Mouse (Mus musculus): ENCODE results near the gene Gpr141. TPM values are rescaled to one million over a fixed set of nuclear protein-coding genes. Genes with fewer than 3 reads are reported as not detected.
"Not testable (repeated sequence)": the region's sequence is repeated elsewhere in the genome, so short reads cannot be mapped to it uniquely, and the experiment has no call there.

Gpr141 gene
- total RNA-seq, 2 experiments from 2014 or later = not detected

DNA sequence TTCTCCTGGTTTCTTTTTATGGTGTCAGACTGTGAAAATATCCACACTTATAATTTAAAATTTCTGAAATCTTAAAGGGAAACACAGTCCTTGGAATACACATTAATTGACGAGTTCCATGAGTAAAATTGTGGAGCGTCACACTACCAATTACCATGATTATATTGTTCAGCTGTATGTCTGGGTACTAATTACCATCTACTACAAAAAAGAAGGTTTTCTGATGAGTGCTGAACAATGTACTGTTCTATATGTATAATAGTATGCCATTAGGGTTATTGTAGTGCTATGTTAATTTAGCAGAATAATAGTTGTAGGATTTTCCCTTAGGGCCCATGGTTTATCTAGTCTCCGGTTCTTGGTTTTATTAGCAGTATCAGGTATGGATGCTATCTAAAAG lies 29.1 kb downstream of the Gpr141 start:
- Histone ChIP-seq H3K27ac (no peak overlapping the region), H3K4me3 (no peak overlapping the region)
- TF ChIP-seq CTCF (IDR thresholded peaks at IDR 0.05) = no peak
- DNase-seq (ENCODE audit: extremely low spot score in 1 of 2, low spot score in 2 of 2) = no peak
- intact Hi-C loops (cut with DNase I) = no loop called here

DNA sequence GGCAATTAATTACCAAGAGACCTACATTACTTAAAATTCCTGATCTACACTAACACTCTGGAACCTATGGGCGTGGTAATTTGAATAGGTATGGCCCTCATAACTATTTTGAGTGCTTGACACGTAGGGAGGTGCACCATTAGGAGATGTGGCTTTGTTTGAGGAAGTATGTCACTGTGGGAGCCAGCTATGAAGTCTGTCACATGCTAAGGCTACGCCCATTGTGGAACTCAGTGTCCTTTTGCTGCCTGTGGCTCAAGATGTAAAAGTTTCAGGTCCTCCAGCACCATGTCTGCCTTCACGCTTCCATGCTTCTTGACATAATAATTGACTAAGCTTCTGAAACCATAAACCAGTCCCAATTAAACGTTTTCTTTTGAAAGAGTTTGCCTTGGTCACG lies 29.6 kb downstream of the Gpr141 start:
- no peak overlapping the region for H3K27ac ChIP-seq
- no peak for TF ChIP-seq CTCF (IDR thresholded peaks at IDR 0.05)
- intact Hi-C loops (cut with DNase I) = no loop called here
- DNase-seq (ENCODE audit: extremely low spot score in 1 of 2, low spot score in 2 of 2) = no peak
- no peak overlapping the region for H3K4me3 ChIP-seq

DNA sequence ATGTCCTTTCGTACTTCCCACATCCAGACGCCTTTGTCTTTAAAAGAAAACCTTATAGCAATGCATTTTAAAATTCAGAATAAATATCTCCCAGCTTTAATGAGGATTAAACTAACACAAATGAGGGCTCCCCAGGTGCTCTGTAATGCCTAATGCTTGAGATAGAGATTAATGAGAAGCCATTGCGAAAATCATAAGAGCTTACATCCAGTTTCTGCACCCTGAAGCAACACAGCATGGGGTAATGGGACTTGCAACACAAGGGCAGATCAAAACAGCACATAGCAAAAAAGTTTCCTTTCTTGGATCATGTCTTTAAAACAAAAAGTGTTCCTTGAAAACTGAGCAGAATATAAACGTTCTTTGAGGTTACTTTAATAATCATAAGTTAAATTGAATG lies 30.3 kb downstream of the Gpr141 start:
- H3K27ac ChIP-seq = no peak overlapping the region
- intact Hi-C loops (cut with DNase I) = no loop called here
- no peak overlapping the region for H3K4me3 ChIP-seq
- DNase-seq (ENCODE audit: extremely low spot score in 1 of 2, low spot score in 2 of 2) = no peak
- TF ChIP-seq CTCF (IDR thresholded peaks at IDR 0.05) = no peak

DNA sequence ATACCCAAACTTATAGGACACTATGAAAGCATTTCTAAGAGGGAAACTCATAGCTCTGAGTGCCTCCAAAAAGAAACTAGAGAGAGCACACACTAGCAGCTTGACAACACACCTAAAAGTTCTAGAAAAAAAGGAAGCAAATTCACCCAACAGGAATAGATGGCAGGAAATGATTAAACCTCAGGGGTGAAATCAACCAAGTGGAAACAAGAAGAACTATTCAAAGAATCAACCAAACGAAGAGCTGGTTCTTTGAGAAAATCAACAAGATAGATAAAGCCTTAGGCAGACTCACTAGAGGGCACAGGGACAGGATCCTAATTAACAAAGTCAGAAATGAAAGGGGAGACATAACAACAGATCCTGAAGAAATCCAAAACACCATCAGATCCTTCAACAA lies 36.1 kb downstream of the Gpr141 start:
- intact Hi-C loops (cut with DNase I); H3K27ac ChIP-seq; DNase-seq (ENCODE audit: extremely low spot score in 1 of 2, low spot score in 2 of 2); H3K4me3 ChIP-seq: not testable (repeated sequence)

DNA sequence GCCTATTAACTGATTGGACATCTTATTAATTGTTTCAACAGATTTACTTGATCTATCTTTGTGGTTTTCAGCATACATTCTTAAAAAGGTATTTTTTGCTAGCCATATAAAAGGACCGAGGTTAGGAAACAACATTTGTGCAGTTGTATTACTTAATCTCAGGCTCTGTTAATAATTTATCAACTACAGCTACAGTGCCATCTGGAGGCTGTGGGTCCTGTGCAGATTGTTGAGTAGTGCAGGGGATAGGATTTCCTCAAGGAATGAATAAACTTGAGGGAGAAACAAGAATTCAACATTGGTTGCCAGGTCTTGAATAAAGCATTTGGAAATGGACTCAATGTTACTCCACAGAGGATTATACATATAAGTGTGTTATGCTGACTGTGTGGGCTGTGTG lies 53.9 kb downstream of the Gpr141 start:
- no peak; the same call in 1 of the 2 replicates for TF ChIP-seq CTCF (IDR thresholded peaks at IDR 0.05)
- no peak for DNase-seq (ENCODE audit: extremely low spot score in 1 of 2, low spot score in 2 of 2)
- H3K27ac ChIP-seq = no peak overlapping the region
- no peak overlapping the region for H3K4me3 ChIP-seq
- intact Hi-C loops (cut with DNase I) = no loop called here

DNA sequence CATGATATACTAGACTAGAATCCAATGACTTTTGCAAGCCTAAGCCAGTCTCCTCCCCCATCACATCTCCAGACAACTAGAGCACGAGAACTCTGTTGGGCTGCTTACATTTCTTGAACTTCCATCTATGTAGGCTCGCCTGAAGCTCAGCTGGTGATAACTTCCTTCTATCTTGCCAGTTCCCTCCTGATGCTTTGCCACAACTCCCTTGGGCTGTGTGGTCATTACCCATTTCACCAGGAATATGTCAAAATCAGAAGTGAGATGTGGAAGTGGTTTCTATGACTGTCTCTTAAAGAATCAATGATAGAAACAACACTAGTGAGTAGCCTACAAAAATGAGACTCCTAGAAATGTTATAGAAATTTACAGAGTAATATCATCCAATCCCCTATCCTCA lies 56.9 kb downstream of the Gpr141 start:
- TF ChIP-seq CTCF (IDR thresholded peaks at IDR 0.05) = no peak
- DNase-seq (ENCODE audit: extremely low spot score in 1 of 2, low spot score in 2 of 2) = no peak
- no peak overlapping the region for H3K4me3 ChIP-seq
- H3K27ac ChIP-seq = no peak overlapping the region
- intact Hi-C loops (cut with DNase I) = no loop called here

DNA sequence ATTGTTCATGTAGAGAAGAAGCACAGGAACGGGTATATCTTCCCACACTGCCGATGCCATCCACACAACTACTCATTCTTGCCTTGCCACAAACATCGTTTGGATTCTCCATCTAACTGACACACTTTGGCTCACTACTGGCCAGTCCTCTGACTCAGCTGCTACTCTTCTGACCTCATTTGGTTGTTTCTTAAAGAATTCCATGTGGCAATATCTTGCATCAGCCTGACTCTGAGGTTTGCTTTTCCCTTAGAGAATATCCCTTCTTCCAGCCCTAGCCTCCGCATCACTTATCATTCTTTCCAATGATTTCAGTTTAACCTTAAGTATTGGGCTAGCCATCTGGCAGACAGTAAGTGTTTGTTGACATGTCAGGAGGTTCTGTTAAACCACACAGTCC lies 59.8 kb downstream of the Gpr141 start:
- intact Hi-C loops (cut with DNase I) = no loop called here
- Histone ChIP-seq H3K4me3 (no peak overlapping the region), H3K27ac (no peak overlapping the region)
- no peak for DNase-seq (ENCODE audit: extremely low spot score in 1 of 2, low spot score in 2 of 2)
- TF ChIP-seq CTCF (IDR thresholded peaks at IDR 0.05) = no peak

DNA sequence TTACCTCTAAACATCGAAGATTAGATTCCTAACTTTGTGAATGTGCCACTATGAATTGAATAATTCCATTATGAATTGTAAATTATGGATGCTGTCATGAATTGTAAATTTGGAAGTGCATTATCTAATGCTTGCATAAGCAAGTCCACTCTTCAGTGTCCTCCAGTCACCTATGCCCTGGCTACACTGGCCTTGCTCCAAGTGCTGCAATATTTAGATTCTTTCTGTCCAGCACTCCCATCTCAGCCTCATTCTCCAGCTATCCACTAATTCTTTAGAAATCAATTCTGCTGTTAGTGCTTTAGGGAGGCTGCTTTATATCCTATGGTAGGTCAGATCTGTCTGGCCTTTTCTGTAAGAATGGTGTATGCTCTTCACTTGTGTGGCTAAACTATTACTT lies 60.8 kb downstream of the Gpr141 start:
- no peak for DNase-seq (ENCODE audit: extremely low spot score in 1 of 2, low spot score in 2 of 2)
- TF ChIP-seq CTCF (IDR thresholded peaks at IDR 0.05) = no peak
- no peak overlapping the region for H3K27ac ChIP-seq
- intact Hi-C loops (cut with DNase I) = no loop called here
- H3K4me3 ChIP-seq = no peak overlapping the region

DNA sequence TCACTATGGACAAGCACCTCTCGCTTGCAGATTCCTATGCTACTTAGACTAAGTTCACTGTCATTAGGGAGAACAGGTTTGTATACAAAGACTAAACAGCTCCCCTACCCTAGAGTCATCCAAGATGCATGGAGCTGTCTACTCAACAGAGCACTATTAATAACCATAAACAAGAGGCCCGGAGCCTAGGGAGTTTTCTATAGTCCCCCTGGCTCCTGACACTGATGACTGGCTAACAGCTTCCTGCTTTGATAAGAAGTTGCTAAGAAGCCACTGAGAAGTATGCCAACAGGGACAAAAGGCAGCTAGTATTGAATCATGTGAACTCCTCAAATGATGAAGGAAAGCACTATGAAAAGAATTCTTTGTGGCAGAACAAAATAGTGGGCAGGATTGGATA lies 78.3 kb downstream of the Gpr141 start:
- Histone ChIP-seq H3K4me3 (no peak overlapping the region), H3K27ac (no peak overlapping the region)
- intact Hi-C loops (cut with DNase I) = no loop called here
- no peak for TF ChIP-seq CTCF (IDR thresholded peaks at IDR 0.05)
- DNase-seq (ENCODE audit: extremely low spot score in 1 of 2, low spot score in 2 of 2) = no peak

DNA sequence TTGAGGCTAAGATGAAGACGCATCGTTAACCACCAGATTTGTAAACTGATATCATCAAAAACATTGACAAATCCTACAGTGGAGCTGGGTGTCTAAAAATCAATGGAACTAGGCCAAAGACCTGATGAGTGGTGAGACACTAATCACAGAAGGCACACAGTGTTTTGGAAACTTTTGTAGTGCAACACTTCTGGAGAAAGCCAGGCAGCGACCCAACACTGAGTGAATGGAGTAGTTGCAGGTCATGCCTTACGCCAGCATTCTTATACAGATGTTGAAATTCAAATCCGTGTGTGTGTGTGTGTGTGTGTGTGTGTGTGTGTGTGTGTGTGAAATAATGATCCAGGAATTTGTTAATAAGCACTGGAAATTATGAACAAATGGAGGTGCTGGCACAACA lies 79.5 kb downstream of the Gpr141 start:
- intact Hi-C loops (cut with DNase I) = no loop called here
- Histone ChIP-seq H3K4me3 (no peak overlapping the region), H3K27ac (no peak overlapping the region)
- DNase-seq (ENCODE audit: extremely low spot score in 1 of 2, low spot score in 2 of 2) = no peak
- TF ChIP-seq CTCF (IDR thresholded peaks at IDR 0.05) = no peak

DNA sequence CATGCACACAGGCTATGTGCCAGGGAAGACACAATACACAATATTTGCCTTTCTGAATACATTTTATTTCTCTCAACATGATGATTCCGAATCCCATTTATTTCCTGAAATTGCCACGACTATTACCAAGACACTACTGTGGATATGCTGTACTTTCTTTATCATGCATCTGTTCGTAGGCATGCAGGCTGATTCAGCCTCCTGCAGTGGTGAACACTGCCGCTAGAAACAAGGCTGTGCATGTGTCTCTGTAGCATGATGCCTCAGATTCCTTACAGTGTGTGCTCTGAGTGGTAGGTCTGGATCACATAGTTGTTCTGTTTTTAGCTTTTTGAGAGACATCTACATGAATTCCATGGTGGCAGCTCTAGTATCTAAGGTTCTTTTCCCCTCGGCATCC lies 89.5 kb downstream of the Gpr141 start:
- no peak overlapping the region for H3K4me3 ChIP-seq
- DNase-seq (ENCODE audit: extremely low spot score in 1 of 2, low spot score in 2 of 2) = no peak
- TF ChIP-seq CTCF (IDR thresholded peaks at IDR 0.05) = no peak; the same call in 1 of the 2 replicates
- intact Hi-C loops (cut with DNase I) = no loop called here
- no peak overlapping the region for H3K27ac ChIP-seq

DNA sequence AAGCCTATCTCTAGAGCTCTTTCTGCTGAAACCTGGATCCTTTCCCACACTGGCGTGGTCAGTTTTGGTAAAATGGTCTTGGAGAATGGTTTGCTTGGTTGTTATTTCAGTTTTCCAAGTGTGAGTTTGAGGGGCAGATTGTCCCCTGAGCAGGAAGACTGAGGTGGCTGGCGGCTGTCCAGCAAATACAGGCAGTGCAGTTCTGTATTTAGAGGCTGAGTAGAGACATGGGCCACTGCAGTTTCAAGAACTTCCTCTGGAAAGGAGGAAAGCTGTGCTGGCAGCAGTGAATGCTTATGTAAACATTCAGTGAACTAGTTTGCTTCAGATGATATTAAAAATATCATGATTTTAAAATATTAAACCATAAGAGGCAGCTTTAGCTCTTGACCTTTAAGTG lies 93.2 kb downstream of the Gpr141 start:
- Histone ChIP-seq H3K4me3 (no peak overlapping the region), H3K27ac (no peak overlapping the region)
- intact Hi-C loops (cut with DNase I) = no loop called here
- DNase-seq (ENCODE audit: extremely low spot score in 1 of 2, low spot score in 2 of 2) = no peak
- no peak for TF ChIP-seq CTCF (IDR thresholded peaks at IDR 0.05)

DNA sequence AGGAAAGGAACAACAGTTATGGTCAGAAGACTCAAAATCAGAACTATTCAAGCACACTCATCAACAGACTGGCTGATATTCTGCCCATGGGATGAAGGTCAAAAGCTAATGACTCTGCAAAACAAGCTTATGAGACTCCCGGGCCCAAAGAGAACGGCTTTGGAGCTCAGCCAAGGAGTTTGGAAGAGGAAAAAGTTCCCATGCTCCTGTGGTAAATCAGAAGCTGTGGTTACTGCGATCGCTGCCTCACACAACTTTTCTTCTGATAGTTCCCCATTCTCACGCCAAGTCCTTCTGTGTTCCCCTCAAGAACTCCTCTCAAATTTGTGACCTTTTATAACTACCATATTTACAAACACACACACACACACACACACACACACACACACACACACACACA lies 105.1 kb downstream of the Gpr141 start:
- H3K4me3 ChIP-seq = no peak overlapping the region
- H3K27ac ChIP-seq = no peak overlapping the region
- no peak for TF ChIP-seq CTCF (IDR thresholded peaks at IDR 0.05)
- DNase-seq (ENCODE audit: extremely low spot score in 1 of 2, low spot score in 2 of 2) = no peak
- intact Hi-C loops (cut with DNase I) = no loop called here

DNA sequence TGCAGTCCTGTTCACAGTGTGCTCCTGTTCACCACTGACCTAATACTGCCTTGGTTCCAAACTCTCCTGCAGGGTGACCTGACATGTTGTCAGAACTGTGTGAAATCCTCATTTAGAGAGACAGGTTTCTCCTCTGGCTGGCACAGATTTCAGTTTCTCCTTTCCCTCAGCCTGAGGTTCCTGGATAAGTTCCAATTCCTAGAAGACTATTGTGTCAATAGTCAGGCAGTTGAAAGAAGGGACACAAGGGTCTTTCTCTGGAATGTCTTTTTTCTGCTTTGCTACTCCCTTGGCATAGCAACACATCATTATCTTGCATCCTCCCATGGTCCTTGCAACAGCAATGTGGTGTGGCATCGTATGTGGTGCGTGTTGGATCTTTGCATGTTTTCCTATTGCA lies 106.9 kb downstream of the Gpr141 start:
- no peak for DNase-seq (ENCODE audit: extremely low spot score in 1 of 2, low spot score in 2 of 2)
- H3K27ac ChIP-seq = no peak overlapping the region
- no peak for TF ChIP-seq CTCF (IDR thresholded peaks at IDR 0.05)
- H3K4me3 ChIP-seq = no peak overlapping the region
- intact Hi-C loops (cut with DNase I) = no loop called here
